Mouse (Mus musculus) layer of hippocampus, adult 18-20 months (tissue): ENCODE data around the gene Pycr2. TPM values are rescaled to one million over a fixed set of nuclear protein-coding genes. Genes with fewer than 3 reads are reported as not detected.
A peak's percentile ranks its signal among the peaks of the same experiment; 100 is the strongest.
"Not testable (repeated sequence)": the region's sequence is repeated elsewhere in the genome, so short reads cannot be mapped to it uniquely, and the experiment has no call there.

ENCODE experiments used
- DNase-seq, 2 experiments: peaks; one replicate each; pipeline ENCODE4 v3.0.0; 2022; ENCODE audit warnings: low spot score in 2 of 2
- total RNA-seq, 2 experiments: library from RNA; stranded (reverse); gene quantifications; 2 replicates each; pipeline ENCODE4 v1.2.3; 2021

The Pycr2 gene
- total RNA-seq, 2 experiments from 2014 or later, result 44.0 to 44.1 TPM

DNA sequence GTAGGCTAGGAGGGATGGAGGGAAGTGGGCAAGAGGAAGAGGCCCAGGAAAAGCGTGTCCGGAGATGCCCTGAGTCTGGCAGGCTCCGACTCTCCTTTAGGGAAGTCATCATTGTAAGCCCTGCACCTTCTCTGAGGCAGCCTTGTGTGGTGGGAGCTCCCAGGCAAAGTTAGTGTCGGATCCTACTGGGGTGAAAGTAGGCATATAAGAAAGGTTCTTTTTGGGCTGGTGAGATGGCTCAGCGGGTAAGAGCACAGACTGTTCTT lies 655 bp downstream of the Pycr2 start:
- DNase-seq, result no peak

DNA sequence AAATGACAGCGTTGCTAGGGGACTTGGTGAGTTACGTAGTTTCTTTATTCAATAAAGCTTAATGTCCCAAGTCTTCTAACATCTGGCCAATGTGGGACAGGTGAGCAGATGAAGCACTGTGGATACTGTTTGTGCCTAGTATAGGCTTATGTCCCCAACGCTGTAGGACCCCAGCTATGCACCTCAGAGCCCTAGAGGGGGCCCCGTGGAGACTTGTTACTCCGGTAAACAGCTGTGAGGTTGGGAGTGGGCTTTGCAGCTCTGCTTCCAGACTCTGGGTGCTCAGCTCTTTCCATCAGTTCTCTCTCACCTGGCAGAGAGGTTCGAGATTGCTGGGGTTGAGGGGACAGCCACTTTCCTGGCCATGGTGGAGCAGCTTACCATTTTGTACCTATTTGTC lies 1.2 kb downstream of the Pycr2 start:
- no peak for DNase-seq

GRCm38 (mm10) chr1:180905876-180906275 lies 1.8 kb downstream of the Pycr2 start:
- no peak for DNase-seq

GRCm38 (mm10) chr1:180906461-180907147 lies 2.5 kb downstream of the Pycr2 start:
- DNase-seq, result no peak

- no peak for DNase-seq
These were observed 7.0 kb downstream of the Pycr2 start for GRCm38 (mm10) chr1:180911138-180911537.

DNA sequence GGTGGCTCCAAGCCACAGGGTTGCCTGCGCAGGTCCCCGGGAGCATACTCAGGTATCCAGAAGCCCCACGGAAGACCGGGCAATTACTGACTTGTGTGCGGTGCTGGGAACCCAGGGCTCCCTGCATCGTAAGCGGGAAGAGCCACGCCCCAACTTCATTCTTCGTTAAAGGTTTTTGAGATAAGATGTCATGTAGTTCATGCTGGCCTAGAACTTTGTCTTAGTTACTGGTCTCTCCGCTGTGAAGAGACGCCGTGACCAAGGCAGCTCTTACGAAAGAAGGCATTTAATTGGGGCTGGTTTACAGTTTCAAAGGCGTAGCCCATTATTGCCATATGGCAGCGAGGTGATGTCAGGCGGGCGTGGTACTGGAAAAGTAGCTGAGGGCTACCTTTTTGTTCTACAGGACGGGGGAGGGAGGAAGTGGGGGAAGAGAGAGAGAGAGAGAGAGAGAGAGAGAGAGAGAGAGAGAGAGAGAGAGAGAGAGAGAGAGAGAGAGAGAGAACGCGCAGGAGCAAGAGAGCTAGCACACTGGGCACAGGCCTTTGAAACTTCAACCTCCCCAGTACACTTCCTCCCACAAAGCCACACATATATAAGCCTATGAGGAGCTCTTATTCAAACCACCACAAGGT lies 7.7 kb downstream of the Pycr2 start:
- DNase-seq, result no peak

GRCm38 (mm10) chr1:180912792-180913191 lies 8.7 kb downstream of the Pycr2 start:
- DNase-seq, result no peak

DNA sequence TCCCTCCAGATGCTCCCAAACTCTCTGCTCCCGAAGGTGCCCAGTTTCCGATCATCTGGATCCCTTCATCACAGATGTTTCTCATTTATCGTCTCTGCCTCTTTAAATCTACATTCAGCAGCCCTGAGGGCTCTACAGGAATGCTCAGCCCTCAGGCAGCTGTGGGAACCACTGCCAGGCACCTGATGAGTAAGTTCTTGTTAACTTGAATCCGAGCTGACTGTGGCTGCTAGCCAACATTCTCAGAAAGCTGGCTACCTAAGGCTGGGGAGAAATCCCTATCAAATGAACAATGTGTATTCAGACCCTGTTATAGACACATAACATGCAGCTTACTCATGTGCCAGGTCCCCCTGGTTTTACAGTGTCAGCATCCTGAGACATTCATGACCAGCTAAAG lies 9.7 kb downstream of the Pycr2 start:
- no peak for DNase-seq

GRCm38 (mm10) chr1:180916425-180916824 lies 12.3 kb downstream of the Pycr2 start:
- no peak for DNase-seq

DNA sequence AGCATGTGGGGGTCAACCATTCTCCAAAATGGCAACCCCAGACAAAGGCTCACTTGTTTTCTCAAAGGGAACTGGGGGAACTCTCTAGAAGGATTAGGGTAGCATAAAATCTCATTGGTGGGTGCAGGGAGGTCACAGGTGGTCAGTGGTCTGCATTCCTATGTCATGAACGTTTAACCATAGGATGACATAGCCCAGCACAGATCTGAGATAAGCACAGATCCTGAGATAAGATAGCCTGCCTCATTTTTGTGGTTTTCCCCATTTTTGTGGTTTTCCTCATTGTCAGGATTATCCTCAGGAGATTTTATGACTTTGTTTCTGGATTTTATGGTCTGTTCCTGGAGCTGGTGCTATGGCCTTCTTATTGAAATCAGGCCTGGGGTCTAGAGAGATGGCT lies 13.0 kb downstream of the Pycr2 start:
- DNase-seq, result no peak

- DNase-seq, result no peak
These were observed 15.6 kb downstream of the Pycr2 start for GRCm38 (mm10) chr1:180919686-180920085.

DNA sequence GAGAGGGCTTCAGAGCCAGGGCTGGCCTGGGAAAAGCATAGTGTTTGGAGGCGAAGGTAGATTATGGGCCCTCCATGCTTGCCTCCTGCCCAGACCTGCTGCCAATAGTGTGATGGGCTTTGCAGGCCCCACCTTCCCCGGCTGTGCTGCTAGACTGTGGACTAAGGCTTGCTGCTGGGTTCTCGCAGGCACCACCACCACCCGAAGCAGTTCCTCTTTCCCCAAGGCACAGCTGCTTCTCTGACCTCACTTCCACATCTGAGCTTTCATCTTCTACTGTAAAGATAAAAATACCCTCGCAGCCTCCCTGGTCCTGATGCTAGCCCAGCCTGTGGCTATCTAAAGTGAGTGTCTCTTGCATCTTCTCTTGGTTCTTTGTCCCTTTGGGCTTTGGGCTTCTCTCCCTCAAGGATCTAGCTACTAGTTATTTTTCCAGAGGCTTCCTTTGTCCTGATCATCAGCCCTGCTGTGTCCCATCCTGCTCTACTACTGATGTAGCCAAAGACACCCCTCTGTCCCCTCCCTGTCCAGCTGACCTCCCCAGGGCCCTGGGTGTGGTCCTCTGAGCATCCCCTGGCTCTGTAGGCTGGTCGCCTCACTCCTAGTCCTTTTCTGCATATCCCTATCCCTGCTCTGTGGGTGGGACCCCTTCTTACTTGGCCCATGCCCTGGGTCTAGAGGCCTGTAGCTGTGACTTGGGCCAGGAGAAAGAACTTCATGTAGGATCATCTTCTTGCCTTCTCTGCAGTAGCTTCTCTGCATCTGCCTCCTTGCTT lies 18.4 kb downstream of the Pycr2 start:
- DNase-seq, result no peak

DNA sequence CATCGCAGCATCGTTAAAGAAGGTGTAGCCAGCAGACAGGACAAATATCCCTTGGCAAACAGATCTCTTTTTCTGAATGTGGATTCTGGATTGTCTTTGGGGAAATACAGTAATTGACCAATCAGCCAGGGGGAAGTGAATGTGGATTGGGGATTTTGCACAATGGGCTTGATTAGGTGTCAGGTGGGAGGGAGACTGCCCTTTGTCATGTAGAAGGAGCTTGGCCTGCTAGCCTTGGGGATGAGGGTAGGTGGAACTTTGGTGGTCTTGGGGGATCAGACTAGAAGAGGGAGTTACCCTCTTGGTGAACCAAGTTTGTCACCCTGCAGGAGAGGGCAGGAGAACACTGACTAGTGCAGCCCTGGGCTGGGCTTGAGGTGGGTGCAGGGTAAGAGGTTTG lies 20.6 kb downstream of the Pycr2 start:
- DNase-seq, result no peak

DNA sequence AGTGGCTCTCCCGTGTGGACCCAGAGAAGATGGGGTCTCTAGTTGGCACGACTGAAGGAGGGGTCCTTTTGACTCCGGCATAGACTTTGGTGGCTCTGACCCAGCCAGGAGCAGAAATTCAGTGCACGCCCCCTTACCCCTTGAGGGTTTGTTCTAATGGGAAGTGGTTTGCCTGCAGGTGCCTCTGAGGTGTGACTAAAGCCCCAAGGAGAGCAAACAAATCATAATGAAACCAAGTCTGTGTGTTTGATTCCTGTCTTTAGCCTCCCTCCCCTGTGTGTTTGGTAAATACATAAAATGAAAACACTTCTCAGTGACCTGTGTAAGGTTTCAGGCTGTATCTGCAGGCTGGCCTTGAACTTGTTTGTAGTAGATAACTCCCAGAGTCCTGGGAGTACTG lies 22.2 kb downstream of the Pycr2 start:
- DNase-seq, result no peak

DNA sequence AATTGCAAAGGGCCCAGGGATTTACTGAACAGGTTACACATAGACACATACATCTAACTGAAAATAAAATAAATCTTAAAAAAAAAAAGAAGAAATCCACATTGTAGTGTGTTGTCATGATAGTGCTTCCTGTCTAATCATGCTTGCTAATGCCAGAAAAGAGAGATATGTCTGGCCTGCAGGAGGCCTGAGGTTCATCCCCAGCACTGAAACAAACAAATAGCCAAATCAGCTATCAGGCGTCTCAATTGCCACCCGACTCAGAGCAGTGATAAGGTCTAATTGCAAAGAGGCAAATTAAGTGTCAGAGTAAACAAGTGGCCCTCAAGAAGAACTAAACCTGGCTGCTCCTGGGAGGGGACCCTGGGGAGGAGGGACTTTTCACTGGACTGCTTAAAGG lies 25.5 kb downstream of the Pycr2 start:
- no peak for DNase-seq

DNA sequence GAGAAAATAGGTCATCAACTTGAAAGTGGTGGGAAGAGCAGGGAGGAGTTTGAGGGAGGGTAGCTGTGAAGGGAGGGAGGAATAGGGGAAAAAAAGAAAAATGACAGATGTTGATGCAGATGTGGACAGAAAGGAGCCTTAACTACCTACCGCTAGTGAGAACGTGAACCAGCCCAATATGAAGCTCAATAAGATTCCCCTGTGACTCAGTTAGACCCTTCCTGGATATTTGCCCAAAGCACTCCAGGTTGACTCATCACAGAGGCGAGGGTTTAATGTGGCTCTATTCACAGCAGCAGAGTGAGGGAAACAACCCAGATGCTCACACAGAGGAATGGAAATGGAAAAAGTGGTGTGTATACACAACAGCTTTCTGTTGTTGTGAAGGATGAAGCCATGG lies 27.0 kb downstream of the Pycr2 start:
- no peak for DNase-seq

DNA sequence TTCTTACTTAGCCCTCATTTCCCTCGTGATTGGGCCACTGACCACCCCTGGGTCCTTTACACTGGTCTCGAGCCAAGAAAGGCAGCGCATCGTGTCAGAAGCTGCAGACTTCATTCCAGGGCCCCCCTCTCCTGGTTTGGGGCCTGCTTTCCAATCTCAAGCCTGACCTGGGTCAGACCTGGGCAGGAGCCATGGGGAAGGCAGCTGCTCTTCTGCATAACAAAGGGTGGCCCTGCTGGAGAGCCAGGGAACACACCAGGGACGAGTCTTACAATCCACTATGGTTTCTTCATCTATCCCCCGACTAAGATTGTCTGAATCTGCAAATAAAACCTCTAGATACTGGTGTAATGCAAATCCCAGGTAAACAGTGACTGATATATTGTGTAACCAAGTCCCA lies 29.6 kb downstream of the Pycr2 start:
- no peak for DNase-seq

DNA sequence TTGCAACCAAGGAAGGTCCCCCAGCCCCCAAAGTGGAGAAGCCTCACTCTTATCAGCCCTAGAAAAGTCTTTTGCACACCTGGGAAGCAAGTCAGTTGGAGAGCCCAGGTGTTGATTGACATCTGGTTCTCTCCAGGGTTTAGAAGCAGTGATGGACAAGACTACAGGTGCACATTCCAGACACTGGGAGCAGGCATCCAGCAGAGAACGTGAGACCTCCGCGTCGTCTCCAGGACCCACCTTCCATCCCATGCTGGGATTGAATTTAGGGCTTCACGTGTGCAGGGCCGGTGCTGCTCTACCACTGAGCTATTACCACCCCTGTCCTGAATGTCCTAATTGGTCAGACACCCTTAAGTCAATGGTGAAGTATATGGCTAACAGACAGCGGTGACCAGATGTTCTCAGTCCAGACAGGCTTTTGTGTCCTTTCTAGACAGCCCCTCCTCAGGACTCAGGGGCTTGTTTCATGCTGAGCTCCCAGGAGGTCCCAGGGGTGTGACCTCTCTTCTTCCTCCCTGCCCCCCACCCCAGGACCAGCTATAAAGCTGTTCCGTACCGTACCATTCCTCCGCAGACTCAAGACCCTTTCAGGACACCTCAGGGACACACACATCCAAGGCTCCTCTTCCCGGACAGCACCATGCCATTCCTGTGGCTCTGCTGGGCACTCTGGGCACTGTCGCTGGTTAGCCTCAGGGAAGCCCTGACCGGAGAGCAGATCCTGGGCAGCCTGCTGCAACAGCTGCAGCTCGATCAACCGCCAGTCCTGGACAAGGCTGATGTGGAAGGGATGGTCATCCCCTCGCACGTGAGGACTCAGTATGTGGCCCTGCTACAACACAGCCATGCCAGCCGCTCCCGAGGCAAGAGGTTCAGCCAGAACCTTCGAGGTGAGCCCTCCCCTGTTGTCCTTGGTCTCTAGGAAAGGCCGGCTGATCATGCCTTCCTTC lies 30.6 kb downstream of the Pycr2 start, which contains the start of gene Lefty1:
TSS of gene Lefty1 (plus strand) at position 556 of the 953 bp plus-strand sequence.
- DNase-seq, result no peak

DNA sequence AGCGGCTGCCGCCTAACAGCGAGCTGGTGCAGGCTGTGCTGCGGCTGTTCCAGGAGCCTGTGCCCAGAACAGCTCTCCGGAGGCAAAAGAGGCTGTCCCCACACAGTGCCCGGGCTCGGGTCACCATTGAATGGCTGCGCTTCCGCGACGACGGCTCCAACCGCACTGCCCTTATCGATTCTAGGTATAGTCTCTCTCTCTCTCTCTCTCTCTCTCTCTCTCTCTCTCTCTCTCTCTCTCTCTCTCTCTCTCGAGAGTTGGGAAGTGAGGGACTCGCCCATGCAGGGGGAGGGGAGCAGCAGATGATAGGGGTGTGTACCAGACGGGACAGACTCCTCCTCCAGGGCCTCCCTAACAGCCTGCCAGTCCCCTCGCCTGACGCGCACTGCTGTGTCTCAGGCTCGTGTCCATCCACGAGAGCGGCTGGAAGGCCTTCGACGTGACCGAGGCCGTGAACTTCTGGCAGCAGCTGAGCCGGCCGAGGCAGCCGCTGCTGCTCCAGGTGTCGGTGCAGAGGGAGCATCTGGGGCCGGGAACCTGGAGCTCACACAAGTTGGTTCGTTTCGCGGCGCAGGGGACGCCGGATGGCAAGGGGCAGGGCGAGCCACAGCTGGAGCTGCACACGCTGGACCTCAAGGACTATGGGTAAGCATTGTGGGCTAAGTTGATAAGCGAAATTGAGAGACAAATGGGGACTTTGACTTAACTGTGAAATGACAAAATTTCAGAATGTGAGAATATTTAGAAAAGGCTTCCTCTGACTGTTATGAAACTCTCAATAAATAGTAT lies 32.7 kb downstream of the Pycr2 start:
- DNase-seq, result peak in 1 of 2 experiments; percentile 29

- not testable (repeated sequence) for DNase-seq
These were observed 33.5 kb downstream of the Pycr2 start for GRCm38 (mm10) chr1:180937631-180938030.

DNA sequence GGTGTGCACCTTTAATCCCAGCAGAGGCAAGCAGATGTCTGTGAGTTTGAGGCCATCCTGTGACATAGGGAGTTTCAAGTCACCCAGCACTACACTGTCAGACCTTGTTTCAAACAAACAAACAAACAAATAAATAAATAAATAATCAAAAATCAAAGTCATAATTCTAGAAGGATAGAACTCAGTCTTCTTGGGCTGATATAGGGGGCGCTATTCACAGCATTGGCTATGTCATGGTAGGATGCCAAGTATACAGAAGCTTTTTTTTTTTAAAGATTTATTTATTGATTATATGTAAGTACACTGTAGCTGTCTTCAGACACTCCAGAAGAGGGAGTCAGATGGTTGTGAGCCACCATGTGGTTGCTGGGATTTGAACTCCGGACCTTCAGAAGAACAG lies 34.7 kb downstream of the Pycr2 start:
- not testable (repeated sequence) for DNase-seq
